Mouse (Mus musculus) hindbrain, embryonic 13.5 days (tissue): ENCODE results near the gene Sntb2. TPM values are rescaled to one million over a fixed set of nuclear protein-coding genes. Genes with fewer than 3 reads are reported as not detected.
A peak's percentile ranks its signal among the peaks of the same experiment; 100 is the strongest.

Experiments
- ATAC-seq: fragments of 200-750 bp; cut with Nextera tagmentation; 2 replicates; pipeline ENCODE4 v1.8.0; 2017; ENCODE audit warnings: moderate TSS enrichment; ENCODE audit not compliant: low FRiP score
- H3K27ac ChIP-seq: fragments of 300-500 bp; sonication (generic); 2 replicates; pipeline ENCODE4 v1.5.1; 2015; ENCODE audit warnings: inconsistent platforms, mild to moderate bottlenecking, moderate library complexity
- H3K27me3 ChIP-seq: fragments of 300-500 bp; sonication (generic); 2 replicates; pipeline ENCODE4 v1.6.1; 2015; ENCODE audit warnings: mild to moderate bottlenecking, inconsistent platforms
- H3K36me3 ChIP-seq: fragments of 300-500 bp; sonication (generic); 2 replicates; pipeline ENCODE4 v1.6.1; 2015; ENCODE audit warnings: mild to moderate bottlenecking, inconsistent platforms
- H3K4me1 ChIP-seq: fragments of 300-500 bp; sonication (generic); replicated peaks from 2 replicates; pipeline ENCODE4 v1.6.1; 2015; ENCODE audit warnings: inconsistent platforms
- H3K4me2 ChIP-seq: fragments of 300-500 bp; sonication (generic); 2 replicates; pipeline ENCODE4 v1.6.1; 2015; ENCODE audit warnings: inconsistent platforms, mild to moderate bottlenecking, moderate library complexity
- H3K4me3 ChIP-seq: fragments of 300-500 bp; sonication (generic); 2 replicates; pipeline ENCODE4 v1.5.1; 2015; ENCODE audit warnings: mild to moderate bottlenecking, inconsistent platforms
- H3K9ac ChIP-seq: fragments of 300-500 bp; sonication (generic); 2 replicates; pipeline ENCODE4 v1.6.1; 2015; ENCODE audit warnings: mild to moderate bottlenecking, inconsistent platforms
- H3K9me3 ChIP-seq: fragments of 300-500 bp; sonication (generic); 2 replicates; pipeline ENCODE4 v1.6.1; 2016; ENCODE audit warnings: inconsistent platforms
- WGBS: fragments of 180-500 bp; shearing (Covaris S2); methylation state at CpG from one replicate; pipeline ENCODE4 v1.1.7; 2015; 5-methylcytosine and 5-hydroxymethylcytosine counted together
- polyA plus RNA-seq: library from polyadenylated mRNA; unstranded; fragments of >200 nt; fragmentation: Nextera tagmentation; extraction: Ambion mirVana; gene quantifications from 2 replicates; pipeline ENCODE4 v1.2.1, GENCODE M21; 2015

Gene Sntb2
- 5.9 and 7.9 TPM in 2 replicates for polyA plus RNA-seq

GRCm38 (mm10) chr8:106935324-106935869 lies at the start of gene Sntb2:
TSS of gene Sntb2 (plus strand) at chr8:106935750.
- peak within 1 kb of the TSS; percentile 88 for H3K4me2 ChIP-seq
- H3K9ac ChIP-seq = peak within 1 kb of the TSS; percentile 92
- peak; percentile 88 for ATAC-seq
- H3K27ac ChIP-seq = peak within 1 kb of the TSS; percentile 93
- H3K4me3 ChIP-seq = peak within 1 kb of the TSS; percentile 91
- peaks cover 26% of the 10 kb centered on the region for H3K27me3 ChIP-seq
- WGBS = 0% methylated on average over 23 of the region's 41 CpGs
- H3K36me3 ChIP-seq = no peaks in the 10 kb centered on the region
- peaks cover 34% of the 10 kb centered on the region for H3K4me1 ChIP-seq
- no peaks in the 10 kb centered on the region for H3K9me3 ChIP-seq

DNA sequence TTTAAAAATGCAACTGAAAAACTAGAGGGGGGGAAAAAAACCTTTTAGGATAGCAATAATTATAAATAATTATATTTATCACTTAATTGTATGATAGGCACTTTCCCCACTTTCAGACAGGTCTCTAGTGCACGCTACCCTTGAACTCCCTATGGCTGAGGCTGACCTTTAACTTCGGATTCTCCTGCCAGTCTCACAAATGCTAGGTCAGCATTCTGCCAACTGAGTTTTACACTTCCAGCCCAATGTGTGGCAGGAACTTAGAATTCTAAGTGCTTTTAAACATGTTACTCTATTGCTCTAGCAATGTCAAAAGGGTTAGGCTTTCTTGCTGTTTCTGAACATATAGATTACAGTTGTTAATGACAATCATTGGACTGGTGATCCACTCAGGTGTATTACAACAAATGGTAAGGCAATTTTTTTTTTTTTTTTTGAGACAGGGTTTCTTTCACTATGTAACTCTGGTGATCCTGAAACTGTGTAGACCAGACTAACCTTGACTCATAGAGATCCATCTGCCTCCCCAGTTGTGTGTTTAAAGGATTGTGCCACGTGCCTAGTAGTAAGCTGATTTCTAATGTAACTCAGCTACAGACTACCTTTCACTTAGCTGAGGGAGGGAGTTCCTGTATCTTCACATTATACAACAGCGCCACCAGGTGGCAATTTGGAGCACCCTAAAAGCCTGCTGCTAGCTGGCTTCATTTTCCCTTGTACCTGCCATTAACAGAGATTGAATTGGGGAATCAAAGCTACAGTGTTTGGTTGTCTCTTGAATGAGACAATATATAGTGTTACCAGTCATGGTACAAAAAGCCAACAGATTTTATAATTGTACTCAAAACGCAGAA lies 48.0 kb upstream of the Sntb2 start:
- peaks cover 40% of the 10 kb centered on the region for H3K36me3 ChIP-seq
- H3K27me3 ChIP-seq = no peaks in the 10 kb centered on the region
- WGBS = 52% methylated on average over 5 of the region's 5 CpGs
- no peak overlapping the region for H3K4me3 ChIP-seq
- no peak overlapping the region for H3K27ac ChIP-seq
- peak; percentile 71; the same call in 1 of the 2 replicates for ATAC-seq
- H3K9me3 ChIP-seq = no peaks in the 10 kb centered on the region
- H3K4me1 ChIP-seq = peaks cover 8% of the 10 kb centered on the region
- no peak overlapping the region for H3K9ac ChIP-seq
- H3K4me2 ChIP-seq = no peak overlapping the region

GRCm38 (mm10) chr8:106888803-106889202 lies 46.7 kb upstream of the Sntb2 start:
- WGBS = 89% methylated on average over 3 of the region's 3 CpGs
- no peaks in the 10 kb centered on the region for H3K27me3 ChIP-seq
- H3K4me2 ChIP-seq = no peak overlapping the region
- no peaks in the 10 kb centered on the region for H3K9me3 ChIP-seq
- no peak for ATAC-seq
- no peak overlapping the region for H3K4me3 ChIP-seq
- peaks cover 8% of the 10 kb centered on the region for H3K4me1 ChIP-seq
- no peak overlapping the region for H3K9ac ChIP-seq
- peaks cover 29% of the 10 kb centered on the region for H3K36me3 ChIP-seq
- no peak overlapping the region for H3K27ac ChIP-seq

- peaks cover 22% of the 10 kb centered on the region for H3K4me1 ChIP-seq
- peak overlapping the region; percentile 80 for H3K4me2 ChIP-seq
- under 1% methylated on average over 15 of the region's 15 CpGs for WGBS
- peak overlapping the region; percentile 89 for H3K4me3 ChIP-seq
- H3K27me3 ChIP-seq = no peaks in the 10 kb centered on the region
- peak; percentile 11; the same call in 1 of the 2 replicates for ATAC-seq
- peak overlapping the region; percentile 96 for H3K9ac ChIP-seq
- peaks cover 22% of the 10 kb centered on the region for H3K36me3 ChIP-seq
- H3K27ac ChIP-seq = peak overlapping the region; percentile 97
- H3K9me3 ChIP-seq = no peaks in the 10 kb centered on the region
Measured at GRCm38 (mm10) chr8:106892210-106892805, 43.2 kb upstream of the Sntb2 start.

GRCm38 (mm10) chr8:106892806-106893451 lies 42.6 kb upstream of the Sntb2 start:
- Histone ChIP-seq H3K36me3 (peaks cover 27% of the 10 kb centered on the region), H3K4me1 (peaks cover 22% of the 10 kb centered on the region), H3K27ac (peak overlapping the region; percentile 97), H3K27me3 (no peaks in the 10 kb centered on the region), H3K4me2 (peak overlapping the region; percentile 80), H3K9me3 (no peaks in the 10 kb centered on the region), H3K4me3 (peak overlapping the region; percentile 89), H3K9ac (peak overlapping the region; percentile 96)
- peak; percentile 83 for ATAC-seq
- WGBS = under 1% methylated on average over 32 of the region's 57 CpGs

DNA sequence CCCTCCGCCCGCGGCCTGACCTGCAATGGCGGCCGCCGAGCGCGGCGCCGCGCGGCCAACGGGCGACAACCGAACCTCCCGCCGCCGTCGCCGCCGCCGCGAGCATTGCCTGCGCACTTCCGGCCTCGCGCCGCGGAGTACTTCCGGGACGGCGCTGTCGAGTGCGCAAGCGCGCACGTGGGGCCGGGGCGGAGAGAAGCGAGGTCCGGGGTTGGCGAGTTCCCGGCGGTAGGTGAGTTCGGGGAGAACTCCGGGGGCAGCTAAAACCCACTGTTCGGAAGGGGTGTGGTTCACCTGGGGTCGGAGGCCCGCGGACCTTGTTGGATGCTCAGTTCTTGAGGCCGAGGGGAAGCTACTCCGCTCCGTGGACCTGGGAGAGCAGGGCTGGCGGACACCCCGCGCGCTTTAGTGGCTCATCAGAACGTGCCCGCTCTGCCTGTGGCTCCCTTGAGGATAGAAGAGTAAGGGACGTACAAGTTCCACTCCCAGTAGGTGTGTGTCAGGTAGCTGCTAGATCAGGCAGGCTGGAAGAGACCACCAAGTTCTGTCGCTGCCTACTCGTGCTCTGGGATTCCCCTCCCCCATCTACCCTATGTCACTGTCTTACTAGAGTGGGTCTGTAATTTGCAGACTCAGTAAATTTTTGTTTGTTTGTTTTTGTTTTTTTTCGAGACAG lies 41.9 kb upstream of the Sntb2 start, which contains the start of gene Utp4:
TSS of gene Utp4 (plus strand) at position 156 of the 676 bp plus-strand sequence.
- Histone ChIP-seq H3K36me3 (peaks cover 33% of the 10 kb centered on the region), H3K4me3 (peak within 1 kb of the TSS; percentile 89), H3K9ac (peak within 1 kb of the TSS; percentile 96), H3K27ac (peak within 1 kb of the TSS; percentile 97), H3K4me2 (peak within 1 kb of the TSS; percentile 80), H3K9me3 (no peaks in the 10 kb centered on the region), H3K27me3 (no peaks in the 10 kb centered on the region), H3K4me1 (peaks cover 22% of the 10 kb centered on the region)
- WGBS = under 1% methylated on average over 49 of the region's 63 CpGs
- ATAC-seq = peak; percentile 95

- Histone ChIP-seq H3K36me3 (peaks cover 90% of the 10 kb centered on the region), H3K9me3 (no peaks in the 10 kb centered on the region), H3K4me3 (no peak overlapping the region), H3K4me1 (peaks cover 7% of the 10 kb centered on the region), H3K4me2 (no peak overlapping the region), H3K27me3 (no peaks in the 10 kb centered on the region), H3K27ac (no peak overlapping the region), H3K9ac (no peak overlapping the region)
- no peak for ATAC-seq
- 90% methylated on average over 5 of the region's 5 CpGs for WGBS
Measured at GRCm38 (mm10) chr8:106899473-106899872, 36.1 kb upstream of the Sntb2 start.

DNA sequence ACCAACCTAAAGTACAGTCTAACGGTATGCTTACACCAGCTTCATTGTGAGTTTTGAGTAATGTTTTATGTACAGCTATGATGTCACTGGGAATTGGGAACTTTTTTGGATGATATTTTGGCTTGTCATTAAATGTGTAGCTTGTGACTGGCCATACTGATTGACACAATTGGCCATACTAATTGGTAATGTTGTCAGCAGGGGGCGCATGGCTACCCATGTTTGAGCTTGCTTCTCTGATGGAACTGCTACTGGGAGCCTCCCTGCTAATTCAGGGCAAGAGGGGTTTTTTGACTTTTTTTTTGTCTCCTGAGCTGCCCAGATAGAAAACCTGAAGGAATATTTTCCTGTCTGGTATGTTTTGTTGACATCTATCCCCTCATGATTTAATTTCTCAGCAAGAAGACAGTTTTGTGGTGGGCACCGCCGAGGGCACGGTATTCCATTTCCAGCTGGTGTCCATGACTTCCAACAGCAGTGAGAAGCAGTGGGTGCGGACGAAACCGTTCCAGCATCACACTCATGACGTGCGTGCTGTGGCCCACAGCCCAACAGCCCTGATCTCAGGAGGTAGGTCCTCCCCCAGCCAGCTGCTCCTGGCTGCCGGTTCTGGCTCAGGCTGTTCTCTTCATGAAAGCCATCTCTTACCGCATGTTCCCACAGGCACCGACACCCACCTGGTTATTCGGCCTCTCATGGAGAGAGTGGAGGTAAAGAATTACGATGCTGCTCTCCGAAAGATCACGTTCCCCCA lies 29.6 kb upstream of the Sntb2 start:
- H3K9me3 ChIP-seq = no peaks in the 10 kb centered on the region
- no peak overlapping the region for H3K9ac ChIP-seq
- WGBS = 95% methylated on average over 17 of the region's 17 CpGs
- no peak overlapping the region for H3K27ac ChIP-seq
- H3K4me2 ChIP-seq = no peak overlapping the region
- H3K36me3 ChIP-seq = peaks cover 84% of the 10 kb centered on the region
- H3K27me3 ChIP-seq = no peaks in the 10 kb centered on the region
- H3K4me3 ChIP-seq = no peak overlapping the region
- no peaks in the 10 kb centered on the region for H3K4me1 ChIP-seq
- no peak for ATAC-seq

- 92% methylated on average over 6 of the region's 6 CpGs for WGBS
Measured at GRCm38 (mm10) chr8:106906635-106907034, 28.9 kb upstream of the Sntb2 start.

GRCm38 (mm10) chr8:106907450-106907849 lies 28.1 kb upstream of the Sntb2 start:
- ATAC-seq = no peak
- Histone ChIP-seq H3K9ac (no peak overlapping the region), H3K4me2 (no peak overlapping the region), H3K4me1 (no peaks in the 10 kb centered on the region), H3K36me3 (peaks cover 82% of the 10 kb centered on the region), H3K27ac (no peak overlapping the region), H3K27me3 (no peaks in the 10 kb centered on the region), H3K4me3 (no peak overlapping the region), H3K9me3 (no peaks in the 10 kb centered on the region)
- WGBS = 90% methylated on average over 6 of the region's 6 CpGs

More at GRCm38 (mm10) chr8:106906635-106907034, 28.9 kb upstream of the Sntb2 start:
- Histone ChIP-seq H3K4me3 (no peak overlapping the region), H3K4me2 (no peak overlapping the region), H3K36me3 (peaks cover 83% of the 10 kb centered on the region), H3K4me1 (no peaks in the 10 kb centered on the region), H3K27me3 (no peaks in the 10 kb centered on the region), H3K9me3 (no peaks in the 10 kb centered on the region), H3K27ac (no peak overlapping the region), H3K9ac (no peak overlapping the region)
- no peak for ATAC-seq

DNA sequence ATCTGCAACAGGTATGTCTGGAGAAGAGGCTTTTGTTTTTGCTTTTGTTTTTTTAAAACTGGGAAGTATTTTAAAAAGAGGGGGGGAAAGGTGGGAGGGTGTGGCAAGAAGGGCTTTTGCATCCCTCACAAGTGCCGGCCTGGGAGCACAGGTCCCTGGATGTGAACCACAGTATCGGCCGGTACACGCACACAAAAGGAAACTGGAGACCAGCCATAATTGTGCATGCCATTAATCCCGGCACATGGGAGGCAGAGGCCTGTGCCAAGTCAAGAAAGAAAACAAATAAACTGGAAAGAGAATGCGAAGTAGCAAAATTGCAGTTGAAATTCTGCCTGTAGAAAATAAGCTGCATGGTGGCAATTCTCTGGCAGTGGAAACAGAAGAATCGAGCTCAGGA lies 27.3 kb upstream of the Sntb2 start:
- no peak overlapping the region for H3K27ac ChIP-seq
- no peak overlapping the region for H3K9ac ChIP-seq
- H3K4me1 ChIP-seq = no peaks in the 10 kb centered on the region
- WGBS = 93% methylated on average over 7 of the region's 7 CpGs
- H3K27me3 ChIP-seq = no peaks in the 10 kb centered on the region
- no peak for ATAC-seq
- no peak overlapping the region for H3K4me3 ChIP-seq
- H3K9me3 ChIP-seq = no peaks in the 10 kb centered on the region
- H3K36me3 ChIP-seq = peaks cover 79% of the 10 kb centered on the region
- H3K4me2 ChIP-seq = no peak overlapping the region
